Mouse (Mus musculus) embryonic facial prominence, embryonic 11.5 days (tissue): ENCODE measurements around the gene Pip5kl1. TPM values are rescaled to one million over a fixed set of nuclear protein-coding genes. Genes with fewer than 3 reads are reported as not detected.

ENCODE experiments used
- ATAC-seq: fragments of 200-750 bp; cut with Nextera tagmentation; replicated peaks from 2 replicates; pipeline ENCODE4 v1.8.0; 2017; ENCODE audit warnings: low read depth; ENCODE audit not compliant: insufficient number of reproducible peaks, low FRiP score, low TSS enrichment
- DNase-seq: peaks from one replicate; pipeline ENCODE4 v3.0.0-alpha.2; 2015; ENCODE audit warnings: low spot score
- H3K27ac ChIP-seq: fragments of 300-500 bp; sonication (generic); replicated peaks from 2 replicates; pipeline ENCODE4 v1.5.1; 2014; ENCODE audit warnings: mild to moderate bottlenecking, low read depth, low read length, control low read depth
- H3K27me3 ChIP-seq: fragments of 300-500 bp; sonication (generic); 2 replicates; pipeline ENCODE4 v1.6.1; 2014; ENCODE audit warnings: mild to moderate bottlenecking, low read length, moderate library complexity, mixed read lengths; ENCODE audit not compliant: control insufficient read depth, insufficient read depth
- H3K36me3 ChIP-seq: fragments of 300-500 bp; sonication (generic); replicated peaks from 2 replicates; pipeline ENCODE4 v1.6.1; 2014; ENCODE audit warnings: low read depth, mild to moderate bottlenecking, low read length, moderate library complexity, mixed read lengths; ENCODE audit not compliant: control insufficient read depth, insufficient read depth
- H3K4me1 ChIP-seq: fragments of 300-500 bp; sonication (generic); 2 replicates; pipeline ENCODE4 v1.6.1; 2014; ENCODE audit warnings: low read length, mixed read lengths; ENCODE audit not compliant: control insufficient read depth, insufficient read depth
- H3K4me2 ChIP-seq: fragments of 300-500 bp; sonication (generic); 2 replicates; pipeline ENCODE4 v1.6.1; 2014; ENCODE audit warnings: low read depth, mild to moderate bottlenecking, control low read depth, low read length, moderate library complexity
- H3K4me3 ChIP-seq: fragments of 300-500 bp; sonication (generic); 2 replicates; pipeline ENCODE4 v1.5.1; 2014; ENCODE audit warnings: low read depth, low read length, control low read depth
- H3K9ac ChIP-seq: fragments of 300-500 bp; sonication (generic); replicated peaks from 2 replicates; pipeline ENCODE4 v1.6.1; 2014; ENCODE audit warnings: mild to moderate bottlenecking, control low read depth, low read length
- H3K9me3 ChIP-seq: fragments of 300-500 bp; sonication (generic); replicated peaks from 2 replicates; pipeline ENCODE4 v1.6.1; 2016; ENCODE audit warnings: mild to moderate bottlenecking, low read length, inconsistent platforms, mixed read lengths; ENCODE audit not compliant: control insufficient read depth
- WGBS: fragments of 180-500 bp; shearing (Covaris S2); extraction: QIAGEN DNeasy Blood & Tissue Kit; methylation state at CpG from one replicate; pipeline ENCODE4 v1.1.7; 2014; 5-methylcytosine and 5-hydroxymethylcytosine counted together
- polyA plus RNA-seq: library from polyadenylated mRNA; unstranded; fragments of >200 nt; fragmentation: Nextera tagmentation; extraction: Ambion mirVana; gene quantifications from 2 replicates; pipeline ENCODE4 v1.2.1, GENCODE M21; 2014

Pip5kl1 gene
- polyA plus RNA-seq, 1 experiment from 2014 or later = 3.3 TPM

DNA sequence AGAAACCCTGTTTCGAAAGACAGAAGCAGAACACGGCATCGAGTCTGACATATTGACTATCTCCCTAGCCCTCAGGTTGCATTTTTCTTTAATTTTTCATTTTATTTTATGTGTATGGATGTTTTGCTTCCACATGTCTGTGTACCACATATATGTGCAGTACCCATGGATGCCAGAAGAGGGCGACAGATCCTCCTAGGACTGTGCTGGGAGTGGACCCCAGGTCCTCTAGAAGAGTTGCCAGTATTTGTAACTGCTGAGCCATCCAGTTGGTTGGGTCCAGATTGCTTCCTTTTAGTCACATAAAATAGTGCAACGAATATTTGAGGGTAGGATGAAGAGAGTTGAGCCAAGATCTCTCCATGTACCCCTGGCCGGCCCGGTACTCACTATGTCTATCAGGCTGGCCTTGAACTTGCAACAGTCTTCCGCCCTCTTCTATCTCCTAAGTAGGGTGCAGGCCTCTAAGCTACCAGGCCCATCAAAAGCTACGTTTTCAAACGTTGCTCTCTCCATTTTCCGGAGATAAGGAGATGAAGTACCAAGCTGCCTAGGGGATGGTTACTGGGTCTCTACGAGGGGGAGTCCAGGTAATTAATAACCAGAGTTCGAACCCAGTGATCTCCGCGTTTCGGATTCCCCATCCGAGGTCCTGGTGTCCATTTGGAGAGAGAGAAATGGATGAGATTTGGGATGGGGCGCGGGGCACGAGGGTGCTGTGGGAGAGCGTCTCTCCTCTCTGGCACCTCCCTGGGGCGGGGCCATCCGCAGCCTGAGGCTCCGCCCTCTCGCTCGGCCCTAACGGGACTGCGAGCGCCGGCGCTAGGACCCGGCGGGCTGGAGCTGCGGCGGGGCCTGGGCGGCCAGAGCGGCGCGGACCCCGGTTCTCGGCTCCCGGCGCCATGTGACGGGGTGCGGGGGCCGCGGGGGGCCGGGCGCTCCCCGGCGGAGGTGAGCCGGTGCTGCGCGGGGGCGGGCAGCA lies 31.9 kb downstream of the Pip5kl1 start:
- peak overlapping the region; percentile 41; the same call in 1 of the 2 replicates for H3K27ac ChIP-seq
- peaks cover 2% of the 10 kb centered on the region; the same call in 1 of the 2 replicates for H3K4me1 ChIP-seq
- H3K36me3 ChIP-seq = no peaks in the 10 kb centered on the region
- H3K9ac ChIP-seq = peak overlapping the region; percentile 86
- peak overlapping the region; percentile 89 for H3K4me2 ChIP-seq
- H3K4me3 ChIP-seq = peak overlapping the region; percentile 85
- peak; percentile 93 for DNase-seq
- WGBS = 17% methylated on average over 35 of the region's 55 CpGs
- ATAC-seq = peak; percentile 64
- no peaks in the 10 kb centered on the region for H3K27me3 ChIP-seq
- no peaks in the 10 kb centered on the region for H3K9me3 ChIP-seq

DNA sequence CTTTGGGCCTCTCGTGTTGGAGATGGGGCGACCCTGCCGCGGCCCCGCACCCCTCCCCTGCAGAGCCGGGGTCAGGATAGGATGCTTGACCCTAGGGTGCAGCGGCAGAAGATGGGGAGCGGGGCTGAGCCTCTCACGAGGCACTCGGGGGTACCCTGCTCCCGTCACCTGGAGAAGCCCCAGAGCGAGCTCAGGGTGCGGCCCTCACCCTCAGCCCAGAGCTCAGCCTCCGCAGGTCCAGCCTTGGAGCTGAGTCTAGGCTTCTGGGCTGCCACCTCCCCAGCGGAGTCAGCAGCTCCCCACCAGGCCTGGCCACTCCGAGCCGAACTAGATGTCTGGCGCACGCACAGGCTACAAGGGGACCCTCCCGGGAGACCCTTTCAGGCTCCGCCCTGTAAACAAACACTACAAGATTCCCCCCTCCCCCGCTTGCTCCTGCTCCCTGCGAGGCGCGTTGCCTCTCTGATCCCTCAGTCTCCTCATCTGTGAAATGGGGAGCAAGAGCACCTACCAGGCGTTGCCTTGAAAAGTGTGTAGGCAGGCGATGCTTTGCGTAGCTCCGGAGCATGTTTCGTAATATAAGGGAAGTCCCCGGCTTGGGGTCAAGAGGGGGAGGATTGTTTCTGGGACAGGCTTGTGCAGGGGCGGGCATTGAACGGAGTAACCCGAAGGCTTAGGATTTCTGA lies 32.8 kb downstream of the Pip5kl1 start:
- Histone ChIP-seq H3K9ac (peak overlapping the region; percentile 86), H3K27ac (peak overlapping the region; percentile 41; the same call in 1 of the 2 replicates), H3K4me1 (peaks cover 2% of the 10 kb centered on the region; the same call in 1 of the 2 replicates), H3K27me3 (no peaks in the 10 kb centered on the region), H3K9me3 (no peaks in the 10 kb centered on the region), H3K4me3 (peak overlapping the region; percentile 85), H3K4me2 (peak overlapping the region; percentile 89), H3K36me3 (no peaks in the 10 kb centered on the region)
- 0 out of 2 replicates have a peak, but pooled peaks have one; percentile 36 for ATAC-seq
- DNase-seq = peak; percentile 71
- 4% methylated on average over 34 of the region's 34 CpGs for WGBS

DNA sequence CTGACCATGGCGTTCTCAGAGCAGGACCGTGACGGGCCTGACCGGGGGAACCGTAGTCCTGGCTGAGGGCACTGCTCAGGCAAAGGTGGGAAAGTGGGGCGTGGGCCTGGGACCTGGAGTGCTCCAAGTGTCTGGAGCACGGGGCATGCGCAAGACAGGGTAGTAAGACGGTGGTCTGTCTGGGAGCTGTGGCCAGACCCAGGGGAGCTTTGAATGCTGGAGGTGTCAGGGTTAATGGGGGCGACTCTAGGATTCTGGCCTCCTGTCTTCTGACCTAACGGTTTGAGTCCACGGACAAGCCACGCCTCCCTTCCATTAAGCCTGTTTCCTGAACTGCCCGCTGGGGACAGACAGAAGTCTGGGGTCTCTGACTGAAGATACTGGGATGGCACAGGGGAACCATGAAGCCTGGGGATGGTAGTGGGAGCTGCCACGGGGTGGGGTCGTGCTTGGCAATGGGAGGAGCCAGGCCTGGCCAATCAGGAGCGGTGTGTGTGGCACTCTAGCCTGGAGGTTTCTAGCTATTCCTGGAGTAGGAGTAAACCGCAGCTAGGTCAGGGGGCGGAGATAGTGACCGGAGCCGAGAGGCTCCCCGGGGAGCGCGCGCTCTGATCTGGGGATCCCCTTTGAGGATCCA lies 33.7 kb downstream of the Pip5kl1 start:
- H3K9ac ChIP-seq = peak overlapping the region; percentile 25; the same call in 1 of the 2 replicates

DNA sequence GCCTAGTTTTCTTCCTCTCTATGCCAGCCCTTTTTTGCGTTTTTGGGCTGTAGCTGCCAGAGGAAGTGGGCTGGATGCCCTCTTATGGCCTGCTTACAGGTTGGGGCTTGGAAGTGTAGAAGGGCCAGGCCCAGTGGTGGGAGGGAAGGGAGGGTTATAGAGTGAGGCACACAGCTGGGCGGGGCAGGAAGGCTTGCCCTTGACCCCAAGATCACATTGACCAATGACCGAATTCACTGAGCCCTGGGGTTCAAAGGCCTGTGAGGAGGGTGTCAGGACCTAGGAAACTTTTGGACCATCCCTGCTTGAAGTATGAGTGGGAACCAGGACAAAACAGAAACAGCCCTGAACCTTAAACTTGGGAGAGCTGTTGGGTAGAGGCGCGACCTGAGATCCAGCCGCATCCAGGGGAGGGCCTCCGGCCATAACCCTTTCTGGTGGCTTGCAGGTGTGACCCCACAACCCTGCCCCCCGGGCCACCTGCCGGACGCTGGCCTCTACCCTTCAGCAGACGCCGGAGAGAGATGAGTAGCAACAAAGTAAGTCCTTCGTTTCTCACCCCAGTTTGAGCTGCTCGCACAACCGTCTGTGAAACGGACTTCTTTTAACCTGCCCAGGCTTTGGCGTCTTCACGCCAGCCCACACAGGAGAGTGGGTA lies 34.3 kb downstream of the Pip5kl1 start:
- Histone ChIP-seq H3K4me1 (peaks cover 2% of the 10 kb centered on the region; the same call in 1 of the 2 replicates), H3K4me2 (peak overlapping the region; percentile 52), H3K9me3 (no peaks in the 10 kb centered on the region), H3K27me3 (no peaks in the 10 kb centered on the region), H3K36me3 (no peaks in the 10 kb centered on the region), H3K4me3 (0 out of 2 replicates have a peak overlapping the region, but pooled peaks have one; percentile 22), H3K9ac (peak overlapping the region; percentile 28; the same call in 1 of the 2 replicates), H3K27ac (peak overlapping the region; percentile 28; the same call in 1 of the 2 replicates)
- ATAC-seq (no peak), DNase-seq (no peak)
- WGBS = 33% methylated on average over 18 of the region's 18 CpGs

More for the DNA sequence above, 33.7 kb downstream of the Pip5kl1 start:
- H3K4me3 ChIP-seq = peak overlapping the region; percentile 22; the same call in 1 of the 2 replicates
- H3K4me2 ChIP-seq = peak overlapping the region; percentile 52
- peak; percentile 67 for DNase-seq
- no peaks in the 10 kb centered on the region for H3K9me3 ChIP-seq
- peaks cover 2% of the 10 kb centered on the region; the same call in 1 of the 2 replicates for H3K4me1 ChIP-seq
- peak; percentile 54; the same call in 1 of the 2 replicates for ATAC-seq
- no peaks in the 10 kb centered on the region for H3K27me3 ChIP-seq
- 7% methylated on average over 25 of the region's 25 CpGs for WGBS
- no peaks in the 10 kb centered on the region for H3K36me3 ChIP-seq
- peak overlapping the region; percentile 28; the same call in 1 of the 2 replicates for H3K27ac ChIP-seq

DNA sequence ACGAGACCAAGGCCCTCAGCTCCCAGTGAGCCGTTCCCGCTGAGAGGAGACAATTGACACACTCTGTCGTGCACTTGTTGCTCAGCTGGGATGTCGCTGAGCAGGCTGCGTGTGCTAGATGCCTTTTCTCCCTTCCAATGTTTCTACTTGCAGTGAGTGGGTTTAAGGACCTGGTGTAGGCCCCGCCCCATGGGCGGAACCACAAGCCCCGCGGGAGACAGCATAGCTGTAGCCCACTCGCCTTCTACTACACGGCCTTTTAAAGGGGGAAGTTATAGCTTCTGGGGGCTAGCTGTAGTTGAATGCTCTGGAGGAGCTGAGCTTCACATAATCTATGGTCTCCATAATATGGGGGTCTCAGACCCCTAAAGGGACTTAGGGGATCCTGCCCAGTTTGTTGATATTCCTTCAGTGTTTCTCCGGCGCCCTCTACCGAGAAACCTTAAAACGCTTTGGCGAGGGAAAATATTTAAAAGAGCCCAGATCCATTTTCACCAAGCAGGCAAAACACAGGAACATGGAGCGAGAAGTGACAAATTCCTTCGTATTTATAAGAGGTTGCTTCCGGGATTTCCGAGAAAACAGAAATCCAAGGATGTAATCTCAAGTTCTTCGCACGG lies 36.1 kb downstream of the Pip5kl1 start:
- peaks cover 2% of the 10 kb centered on the region; the same call in 1 of the 2 replicates for H3K4me1 ChIP-seq
- ATAC-seq = no peak
- no peaks in the 10 kb centered on the region for H3K27me3 ChIP-seq
- H3K27ac ChIP-seq = no peak overlapping the region
- peak overlapping the region; percentile 41 for H3K4me2 ChIP-seq
- H3K9ac ChIP-seq = no peak overlapping the region
- peak; percentile 66 for DNase-seq
- no peaks in the 10 kb centered on the region for H3K9me3 ChIP-seq
- peaks cover 3% of the 10 kb centered on the region; the same call in 1 of the 2 replicates for H3K36me3 ChIP-seq
- H3K4me3 ChIP-seq = peak overlapping the region; percentile 18; the same call in 1 of the 2 replicates
- 18% methylated on average over 23 of the region's 23 CpGs for WGBS

DNA sequence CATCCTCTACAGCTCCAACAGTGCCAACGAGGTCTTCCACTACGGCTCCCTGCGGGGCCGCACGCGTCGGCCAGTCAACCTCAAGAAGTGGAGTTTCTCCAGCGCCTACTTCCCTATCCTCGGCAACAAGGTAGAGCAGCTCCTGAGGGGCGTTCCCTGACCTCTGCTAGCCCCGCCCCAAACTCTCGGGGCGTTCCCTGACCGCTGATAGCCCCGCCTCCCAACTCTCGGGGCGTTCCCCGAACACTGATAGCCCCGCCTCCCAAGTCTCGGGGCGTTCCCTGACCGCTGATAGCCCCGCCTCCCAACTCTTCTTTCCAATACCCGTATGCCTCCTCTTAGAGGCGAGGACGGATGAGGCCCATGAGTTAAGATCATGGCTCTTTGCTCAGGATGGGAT lies 37.7 kb downstream of the Pip5kl1 start:
- ATAC-seq = no peak
- DNase-seq = no peak
- H3K36me3 ChIP-seq = peaks cover 4% of the 10 kb centered on the region; the same call in 1 of the 2 replicates
- H3K4me3 ChIP-seq = no peak overlapping the region
- no peak overlapping the region for H3K9ac ChIP-seq
- H3K4me2 ChIP-seq = no peak overlapping the region
- peaks cover 2% of the 10 kb centered on the region; the same call in 1 of the 2 replicates for H3K4me1 ChIP-seq
- WGBS = 65% methylated on average over 26 of the region's 26 CpGs
- no peaks in the 10 kb centered on the region for H3K9me3 ChIP-seq
- no peaks in the 10 kb centered on the region for H3K27me3 ChIP-seq
- H3K27ac ChIP-seq = no peak overlapping the region

DNA sequence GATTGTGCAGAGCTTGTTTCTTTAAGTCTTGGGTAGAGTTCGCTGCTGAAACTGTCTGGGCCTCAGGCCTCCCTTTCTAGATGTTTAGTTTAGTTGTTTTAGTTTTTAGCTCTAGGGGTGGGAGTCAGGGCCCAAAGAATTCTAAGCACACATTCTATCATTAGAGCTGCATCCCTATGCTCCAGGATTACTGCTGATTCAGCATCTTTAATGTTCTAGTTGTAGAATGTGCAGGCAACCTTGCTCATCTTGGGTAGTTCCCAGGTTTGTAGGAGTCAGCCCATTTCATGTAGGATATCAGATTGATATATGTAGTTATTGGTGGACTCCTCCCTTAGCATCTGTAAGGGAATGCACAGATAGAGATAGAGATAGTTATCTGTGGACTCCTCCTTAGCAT lies 42.5 kb downstream of the Pip5kl1 start:
- Histone ChIP-seq H3K27me3 (no peaks in the 10 kb centered on the region), H3K4me1 (peaks cover 22% of the 10 kb centered on the region), H3K4me3 (no peak overlapping the region), H3K9ac (no peak overlapping the region), H3K36me3 (peaks cover 5% of the 10 kb centered on the region), H3K4me2 (no peak overlapping the region), H3K9me3 (no peaks in the 10 kb centered on the region), H3K27ac (no peak overlapping the region)
- ATAC-seq (no peak), DNase-seq (no peak)
- WGBS = 92% methylated on average over 1 of the region's 1 CpGs
